Mouse (Mus musculus): Measurements from ENCODE around the gene Neurod1. TPM values are rescaled to one million over a fixed set of nuclear protein-coding genes. Genes with fewer than 3 reads are reported as not detected.

Gene Neurod1
- polyA plus RNA-seq, 1 experiment from 2014 or later: not detected

Other genes starting within 250 kb of the Neurod1 start
- 4.6 and 7.9 TPM in 2 replicates for gene Itga4, start 201.3 kb downstream of the Neurod1 start, polyA plus RNA-seq (2014; fragmentation: Nextera tagmentation; extraction: Ambion mirVana)
- gene Cerkl, start within 50 bp of the Neurod1 start, polyA plus RNA-seq (2014; fragmentation: Nextera tagmentation; extraction: Ambion mirVana): 1.4 and 2.7 TPM in 2 replicates
- gene Itprid2, start 178.6 kb upstream of the Neurod1 start, polyA plus RNA-seq (2014; fragmentation: Nextera tagmentation; extraction: Ambion mirVana): 11.4 and 26.5 TPM in 2 replicates